Mouse (Mus musculus): ENCODE measurements around the gene Gck. TPM values are rescaled to one million over a fixed set of nuclear protein-coding genes. Genes with fewer than 3 reads are reported as not detected.

Gene Gck
- total RNA-seq (2023): not detected

GRCm38 (mm10) chr11:5949586-5950352 is at the start of gene Gck:
Gene Gck (minus strand): TSS chr11:5950081.

GRCm38 (mm10) chr11:5955546-5956276 is 5.8 kb upstream of the Gck start, which contains the start of gene Ykt6:
Gene Ykt6 (plus strand): TSS chr11:5955693.

DNA sequence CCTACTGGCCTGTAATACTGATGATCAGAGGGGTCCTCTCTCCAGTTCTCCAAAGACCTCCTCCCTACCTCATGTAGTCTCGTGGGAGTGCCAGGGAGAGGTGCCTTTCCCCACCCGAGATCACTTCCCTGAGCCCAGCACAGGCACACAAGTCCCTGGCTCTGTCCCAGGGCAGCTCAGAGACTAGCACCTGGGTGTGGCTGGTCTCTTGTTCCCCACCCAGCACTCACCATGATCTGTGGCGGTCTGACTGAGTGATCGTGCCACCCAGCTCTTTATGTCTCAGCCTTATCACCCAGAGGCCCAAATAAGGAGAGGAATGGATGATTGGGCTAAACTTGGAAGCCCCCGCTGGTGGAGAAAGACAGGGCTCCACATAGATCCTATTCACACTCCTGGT is 51.4 kb downstream of the Gck start, which contains the start of gene Myl7:
TSS of gene Myl7 (minus strand) at position 252 of the 400 bp plus-strand sequence.

GRCm38 (mm10) chr11:5877921-5878526 is 71.9 kb downstream of the Gck start, which contains the start of gene Pold2:
Gene Pold2 (minus strand): TSS chr11:5878292.

DNA sequence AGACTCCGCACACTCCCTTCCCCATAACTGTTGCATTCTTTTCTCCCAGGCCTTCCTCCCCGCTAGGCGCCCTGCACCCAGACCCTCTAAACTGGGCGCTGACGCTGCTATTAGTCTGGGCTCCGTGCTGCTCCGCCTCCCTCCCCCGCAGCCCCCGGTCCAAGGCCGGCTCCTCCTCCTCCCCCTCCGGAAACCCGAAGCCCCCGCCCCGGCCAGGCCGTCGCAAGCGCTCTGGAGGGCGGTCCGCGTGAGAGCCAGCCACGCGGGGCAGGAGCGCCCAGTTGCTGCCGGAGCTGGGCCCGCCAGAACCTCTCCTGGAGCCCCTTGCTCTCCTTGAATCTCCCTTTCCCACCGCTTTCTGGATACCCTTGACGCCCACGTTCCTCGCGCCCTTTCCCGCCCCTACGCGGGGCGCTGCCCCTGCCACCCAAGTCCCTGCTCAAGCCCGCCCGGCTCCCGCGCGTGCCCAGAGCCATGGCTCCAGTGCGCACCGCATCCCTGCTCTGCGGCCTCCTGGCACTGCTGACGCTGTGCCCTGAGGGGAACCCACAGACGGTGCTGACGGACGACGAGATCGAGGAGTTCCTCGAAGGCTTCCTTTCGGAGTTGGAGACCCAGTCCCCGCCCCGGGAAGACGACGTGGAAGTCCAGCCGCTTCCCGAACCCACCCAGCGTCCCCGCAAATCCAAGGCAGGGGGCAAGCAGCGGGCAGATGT is 88.0 kb downstream of the Gck start, which contains the start of gene Aebp1:
TSS of gene Aebp1 (plus strand) at position 270 of the 716 bp plus-strand sequence.

Other genes starting within 250 kb of the Gck start
- gene Mrps24, start 234.4 kb downstream of the Gck start, total RNA-seq (2023): 10 to 100 TPM; 63.3 to 63.7 TPM
- 10 to 100 TPM; 26.2 to 34.2 TPM for gene Urgcp, start 187.7 kb downstream of the Gck start, total RNA-seq (2023)
- gene Dbnl, start 161.6 kb downstream of the Gck start, total RNA-seq (2023): 100 to 1,000 TPM; 181 to 182 TPM
- not detected for gene Pgam2, start 146.3 kb downstream of the Gck start, total RNA-seq (2023)
- 100 to 1,000 TPM; 103 to 112 TPM for gene Polm, start 112.1 kb downstream of the Gck start, total RNA-seq (2023)
- under 1 TPM in 1 of 2 experiments, not detected in 1; 0.44 TPM for gene Aebp1, start 88.1 kb downstream of the Gck start, total RNA-seq (2023)
- gene Pold2, start 71.8 kb downstream of the Gck start, total RNA-seq (2023): 10 to 100 TPM; 47.4 to 50.0 TPM
- not detected for gene Myl7, start 51.3 kb downstream of the Gck start, total RNA-seq (2023)
- gene Ykt6, start 5.6 kb upstream of the Gck start, total RNA-seq (2023): 10 to 100 TPM; 61.0 to 75.1 TPM
- gene Camk2b, start 116.3 kb upstream of the Gck start, total RNA-seq (2023): 1 to 10 TPM in 1 of 2 experiments, under 1 TPM in 1; 0.36 to 1.5 TPM
- gene A730071L15Rik, start 249.9 kb upstream of the Gck start, total RNA-seq (2023): under 1 TPM; 0.44 to 0.56 TPM